Mouse (Mus musculus) spleen, adult 2 months (tissue): ENCODE measurements at regions not wholly inside any gene's neighbourhood (a gene's known extent, or its start where the extent isn't known, plus 50 kb on each side); places are given as distances from the start of the nearest gene placed in this dataset.

ENCODE experiments used
- DNase-seq, 2 experiments: peaks; one replicate each; pipeline versions ENCODE4 v3.0.0 to v3.0.0-alpha.2; 2012 to 2021; ENCODE audit warnings: low spot score in 2 of 2, low read depth in 1 of 2
- H3K27ac ChIP-seq: fragments of 200-500 bp; 2 replicates; pipeline ENCODE4 v1.5.1; 2012; ENCODE audit warnings: low read length, inconsistent platforms; ENCODE audit not compliant: insufficient read depth
- H3K27me3 ChIP-seq: fragments of 200-500 bp; 2 replicates; pipeline ENCODE4 v1.6.1; 2012; ENCODE audit warnings: mild to moderate bottlenecking, moderate library complexity, low read length, inconsistent platforms; ENCODE audit not compliant: control insufficient read depth, insufficient read depth
- H3K36me3 ChIP-seq: fragments of 200-500 bp; 2 replicates; pipeline ENCODE4 v1.6.1; 2012; ENCODE audit warnings: mild to moderate bottlenecking, low read length, inconsistent platforms; ENCODE audit not compliant: control insufficient read depth, insufficient read depth
- H3K4me1 ChIP-seq: fragments of 200-500 bp; 2 replicates; pipeline ENCODE4 v1.6.1; 2011; ENCODE audit warnings: inconsistent platforms; ENCODE audit not compliant: control insufficient read depth, insufficient read depth, insufficient read length
- H3K4me3 ChIP-seq: fragments of 200-500 bp; 2 replicates; pipeline ENCODE4 v1.5.1; 2011; ENCODE audit warnings: mild to moderate bottlenecking, inconsistent platforms; ENCODE audit not compliant: insufficient read depth, insufficient read length; ENCODE audit errors: extremely low read depth
- CTCF ChIP-seq: fragments of 200-500 bp; IDR thresholded peaks from 2 replicates; pipeline ENCODE4 v1.5.1; 2011; ENCODE audit warnings: mild to moderate bottlenecking, inconsistent platforms; ENCODE audit not compliant: insufficient read depth, insufficient read length, insufficient replicate concordance; ENCODE audit errors: extremely low read depth
- POLR2A ChIP-seq: fragments of 200-500 bp; IDR thresholded peaks from 2 replicates; pipeline ENCODE4 v1.6.1; 2011; ENCODE audit warnings: low read depth, low read length, inconsistent platforms
- WGBS: fragments of 180-500 bp; shearing (Covaris S2); methylation state at CpG from one replicate; pipeline ENCODE4 v1.1.7; 2018; 5-methylcytosine and 5-hydroxymethylcytosine counted together

GRCm38 (mm10) chrX:11722730-11723129 lies 395.1 kb downstream of the H2al1j start:
- 64% methylated on average over 4 of the region's 4 CpGs for WGBS
- H3K27ac ChIP-seq = no peak overlapping the region

DNA sequence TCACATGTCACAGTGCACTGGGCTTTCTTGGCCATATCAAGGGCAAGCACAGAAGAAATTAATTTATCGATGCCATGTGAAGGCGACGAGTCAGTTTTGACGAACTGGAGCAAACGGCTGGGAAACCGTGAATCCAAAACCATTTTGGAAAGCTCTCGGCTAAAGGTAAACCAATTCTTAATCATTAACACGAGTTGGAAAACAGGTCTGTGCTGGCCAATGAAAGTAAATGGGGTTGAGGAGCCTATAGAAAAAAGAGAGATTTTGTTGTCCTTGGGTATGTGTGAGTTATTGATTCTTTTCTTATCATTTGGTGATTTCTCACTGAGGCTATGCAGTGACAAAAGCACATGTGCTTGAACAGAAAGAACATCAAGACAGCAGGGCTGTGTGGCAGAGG lies 397.1 kb downstream of the H2al1j start:
- H3K36me3 ChIP-seq = no peaks in the 10 kb centered on the region
- no peak overlapping the region for H3K4me3 ChIP-seq
- no peaks in the 10 kb centered on the region for H3K4me1 ChIP-seq
- H3K27me3 ChIP-seq = no peaks in the 10 kb centered on the region
- 93% methylated on average over 8 of the region's 8 CpGs for WGBS
- no peak for DNase-seq
- no peak overlapping the region for H3K27ac ChIP-seq
- no peak for TF ChIP-seq POLR2A
- TF ChIP-seq CTCF = no peak

More at GRCm38 (mm10) chrX:11722730-11723129, 395.1 kb downstream of the H2al1j start:
- no peaks in the 10 kb centered on the region for H3K36me3 ChIP-seq
- TF ChIP-seq CTCF (no peak), POLR2A (no peak)
- H3K27me3 ChIP-seq = no peaks in the 10 kb centered on the region
- H3K4me1 ChIP-seq = no peaks in the 10 kb centered on the region
- H3K4me3 ChIP-seq = no peak overlapping the region
- no peak for DNase-seq

DNA sequence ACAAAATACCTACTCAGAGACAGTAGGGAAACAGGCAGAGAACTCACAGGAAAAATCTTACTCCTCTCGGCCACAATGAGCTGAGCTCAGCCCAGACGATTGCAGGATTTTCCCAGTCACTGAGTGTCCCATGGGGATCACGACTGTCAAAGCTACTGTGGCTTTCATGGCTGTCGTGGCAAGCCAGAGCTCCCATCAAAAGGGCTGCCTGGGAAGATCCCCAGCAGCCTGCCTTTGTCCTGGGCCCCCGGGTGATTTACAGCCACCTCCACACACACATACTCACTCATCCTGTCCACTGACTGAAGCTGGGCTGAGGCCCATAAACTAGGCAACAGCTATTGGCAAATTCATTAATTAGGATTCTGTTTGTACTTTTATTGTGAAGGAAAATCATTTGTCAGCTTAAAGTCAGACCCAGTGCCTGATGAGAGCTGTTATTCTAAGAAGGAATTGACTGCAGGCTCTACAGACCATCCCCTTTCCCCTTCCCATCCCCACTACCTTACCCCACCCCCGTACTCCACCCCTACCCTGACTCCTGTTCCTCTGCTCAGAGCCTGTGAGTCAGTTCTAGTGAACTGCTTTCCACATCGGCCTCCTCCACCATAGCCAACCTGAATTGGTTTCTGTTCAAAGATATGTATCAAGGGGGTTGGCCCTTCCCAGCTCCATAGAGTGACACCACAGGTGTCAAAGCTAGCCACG lies 399.1 kb downstream of the H2al1j start:
- Histone ChIP-seq H3K36me3 (no peaks in the 10 kb centered on the region), H3K4me1 (no peaks in the 10 kb centered on the region), H3K27me3 (no peaks in the 10 kb centered on the region), H3K27ac (no peak overlapping the region), H3K4me3 (no peak overlapping the region)
- WGBS = 66% methylated on average over 8 of the region's 8 CpGs
- DNase-seq = no peak
- no peak for TF ChIP-seq CTCF
- no peak for TF ChIP-seq POLR2A

- 86% methylated on average over 4 of the region's 4 CpGs for WGBS
Measured at GRCm38 (mm10) chrX:11728481-11728880, 400.9 kb downstream of the H2al1j start.

DNA sequence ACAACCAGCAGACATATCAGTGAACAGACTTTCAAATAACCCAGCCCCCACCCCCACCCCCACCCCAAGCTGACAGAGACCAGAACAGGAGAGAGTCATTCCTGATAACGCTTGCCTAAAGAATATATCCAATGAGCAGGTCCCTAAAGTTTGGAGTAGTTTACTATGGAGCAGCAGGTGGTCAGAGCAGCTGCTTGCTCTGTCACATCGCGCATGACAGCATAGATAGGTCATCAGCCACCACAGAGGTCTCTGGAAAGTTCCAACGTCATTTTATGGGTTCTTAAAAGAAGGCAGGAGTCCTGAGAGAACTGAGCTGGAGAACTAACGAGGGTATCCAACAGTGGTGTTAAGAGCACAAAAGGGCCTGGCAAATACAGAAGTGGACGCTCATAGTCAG lies 402.4 kb downstream of the H2al1j start:
- no peak overlapping the region for H3K27ac ChIP-seq
- no peaks in the 10 kb centered on the region for H3K36me3 ChIP-seq
- H3K4me3 ChIP-seq = no peak overlapping the region
- no peaks in the 10 kb centered on the region for H3K27me3 ChIP-seq
- no peaks in the 10 kb centered on the region for H3K4me1 ChIP-seq
- no peak for DNase-seq
- 81% methylated on average over 6 of the region's 6 CpGs for WGBS
- no peak for TF ChIP-seq POLR2A
- no peak for TF ChIP-seq CTCF

More at GRCm38 (mm10) chrX:11728481-11728880, 400.9 kb downstream of the H2al1j start:
- Histone ChIP-seq H3K27ac (no peak overlapping the region), H3K36me3 (no peaks in the 10 kb centered on the region), H3K4me3 (no peak overlapping the region), H3K27me3 (no peaks in the 10 kb centered on the region), H3K4me1 (no peaks in the 10 kb centered on the region)
- TF ChIP-seq POLR2A (no peak), CTCF (no peak)
- no peak for DNase-seq

DNA sequence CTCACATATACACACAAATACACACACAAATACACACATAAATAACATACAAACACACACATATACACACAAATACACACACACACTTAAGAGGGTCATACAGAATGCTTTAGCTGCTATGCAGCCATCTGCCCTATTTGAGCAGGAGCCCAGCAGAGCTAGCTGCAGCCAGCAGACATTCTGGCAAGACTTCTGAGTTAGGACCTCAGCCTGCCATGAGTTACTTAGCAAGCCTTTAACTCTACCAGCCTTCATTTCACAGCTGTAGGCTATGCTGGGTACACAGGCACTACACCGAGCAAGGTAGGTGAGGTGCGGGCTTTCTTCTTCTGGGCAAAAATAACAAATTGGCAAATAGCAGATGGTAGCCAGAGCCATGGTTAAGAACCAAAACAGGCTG lies 404.7 kb downstream of the H2al1j start:
- Histone ChIP-seq H3K27ac (no peak overlapping the region), H3K36me3 (no peaks in the 10 kb centered on the region), H3K4me1 (no peaks in the 10 kb centered on the region), H3K4me3 (no peak overlapping the region), H3K27me3 (no peaks in the 10 kb centered on the region)
- WGBS = 87% methylated on average over 2 of the region's 2 CpGs
- TF ChIP-seq POLR2A (no peak), CTCF (no peak)
- no peak for DNase-seq

GRCm38 (mm10) chrX:11734505-11735435 lies 407.1 kb downstream of the H2al1j start:
- 73% methylated on average over 27 of the region's 27 CpGs for WGBS
- TF ChIP-seq CTCF = no peak
- no peaks in the 10 kb centered on the region for H3K27me3 ChIP-seq
- H3K4me1 ChIP-seq = no peaks in the 10 kb centered on the region
- no peak for DNase-seq
- H3K36me3 ChIP-seq = no peaks in the 10 kb centered on the region
- no peak overlapping the region for H3K27ac ChIP-seq
- H3K4me3 ChIP-seq = no peak overlapping the region
